Mouse (Mus musculus): ENCODE data around the gene Iqcd.

DNA sequence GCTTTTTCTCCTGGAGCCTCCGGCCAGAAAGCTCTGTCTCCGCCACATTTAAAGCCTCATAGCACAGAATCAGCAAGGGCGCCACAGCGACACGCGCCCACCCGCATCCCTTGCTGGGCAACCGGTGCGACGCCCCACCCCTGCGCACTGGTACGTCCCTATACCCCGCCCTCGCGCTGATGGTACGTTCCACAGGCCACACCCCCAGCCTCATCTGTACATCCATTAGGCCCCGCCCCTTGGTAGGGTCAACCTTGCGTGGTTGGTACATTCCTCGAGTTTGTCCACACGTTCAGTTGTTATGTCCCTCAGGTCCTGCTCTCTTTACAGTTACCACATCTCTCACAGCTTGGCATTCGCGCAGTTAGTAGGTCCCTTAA lies 23.6 kb downstream of the Iqcd start, which contains the start of the genes Rita1 and Ddx54:
- TF ChIP-seq MAX (IDR thresholded peaks at IDR 0.05; ENCODE audit: low read depth) (no peak), POLR2A (IDR thresholded peaks at IDR 0.05; ENCODE audit: insufficient read length, low read depth) (peak; percentile 91), TCF12 (IDR thresholded peaks at IDR 0.05; ENCODE audit: insufficient read depth, poor library complexity, severe bottlenecking) (no peak), MYOG (IDR thresholded peaks at IDR 0.05; ENCODE audit: control insufficient read depth in 1 of 3, insufficient read depth in 1 of 3, insufficient read length in 2 of 3, low read depth in 2 of 3) (peak in 1 of 3 experiments; percentile 14), E2F4 (IDR thresholded peaks at IDR 0.05; ENCODE audit: insufficient read depth) (no peak), USF1 (IDR thresholded peaks at IDR 0.05; ENCODE audit: low read depth) (no peak), CEBPB (IDR thresholded peaks at IDR 0.05; ENCODE audit: insufficient read depth, poor library complexity, severe bottlenecking) (no peak), MYOD1 (IDR thresholded peaks at IDR 0.05; ENCODE audit: control insufficient read depth in 1 of 3, insufficient read length in 2 of 3, low read depth in 2 of 3) (no peak), POLR2AphosphoS2 (IDR thresholded peaks at IDR 0.05; ENCODE audit: insufficient read length, low read depth) (peak; percentile 86), REST (IDR thresholded peaks at IDR 0.05; ENCODE audit: insufficient read depth, insufficient read length) (no peak)
